Mouse (Mus musculus) retina, adult 2 months (tissue): ENCODE data around the gene Mmp9.

Experiments used
- DNase-seq: peaks from one replicate; pipeline ENCODE4 v3.0.0-alpha.2; 2012; ENCODE audit warnings: low read depth, low spot score

Gene Mmp9

DNA sequence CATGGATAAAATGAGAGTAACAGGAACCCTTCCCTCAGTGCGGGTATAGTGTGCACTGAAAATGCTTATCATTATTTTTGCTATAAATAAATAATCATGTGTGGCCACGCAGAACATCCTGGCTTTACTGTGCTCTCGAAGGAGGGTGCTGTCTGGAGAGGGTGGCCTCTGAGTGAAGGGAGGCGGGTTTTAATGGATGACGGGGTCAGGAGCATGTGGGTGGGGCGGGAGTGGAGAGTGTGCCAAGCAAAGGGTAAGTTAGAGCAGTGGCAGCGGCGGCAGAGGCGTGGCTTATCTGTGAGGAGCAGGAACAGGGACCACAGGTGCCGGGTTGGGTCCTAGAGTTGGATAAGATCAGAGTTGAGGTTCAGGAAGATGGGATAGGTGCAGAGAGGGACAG is 51.2 kb downstream of the Mmp9 start:
- DNase-seq: no peak

DNA sequence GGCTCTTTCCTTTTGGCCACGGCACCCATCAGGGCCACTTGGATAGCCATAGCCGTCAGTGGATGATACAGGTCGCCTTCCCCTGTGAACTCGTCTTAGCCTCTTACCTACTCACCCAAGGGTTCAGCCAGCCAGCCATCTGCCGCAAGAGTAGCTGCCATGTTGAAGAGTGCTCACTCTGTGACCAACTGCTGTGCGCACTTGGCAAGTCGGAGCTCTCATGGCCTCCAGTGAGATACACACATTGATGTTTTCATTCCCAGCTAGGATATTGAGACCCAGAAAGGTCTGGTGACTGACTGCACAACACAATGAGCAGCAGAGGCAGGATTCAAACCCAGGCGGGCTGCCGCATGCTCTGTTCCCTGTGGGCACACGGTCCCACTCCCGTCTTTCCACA is 53.6 kb downstream of the Mmp9 start:
- DNase-seq: no peak

DNA sequence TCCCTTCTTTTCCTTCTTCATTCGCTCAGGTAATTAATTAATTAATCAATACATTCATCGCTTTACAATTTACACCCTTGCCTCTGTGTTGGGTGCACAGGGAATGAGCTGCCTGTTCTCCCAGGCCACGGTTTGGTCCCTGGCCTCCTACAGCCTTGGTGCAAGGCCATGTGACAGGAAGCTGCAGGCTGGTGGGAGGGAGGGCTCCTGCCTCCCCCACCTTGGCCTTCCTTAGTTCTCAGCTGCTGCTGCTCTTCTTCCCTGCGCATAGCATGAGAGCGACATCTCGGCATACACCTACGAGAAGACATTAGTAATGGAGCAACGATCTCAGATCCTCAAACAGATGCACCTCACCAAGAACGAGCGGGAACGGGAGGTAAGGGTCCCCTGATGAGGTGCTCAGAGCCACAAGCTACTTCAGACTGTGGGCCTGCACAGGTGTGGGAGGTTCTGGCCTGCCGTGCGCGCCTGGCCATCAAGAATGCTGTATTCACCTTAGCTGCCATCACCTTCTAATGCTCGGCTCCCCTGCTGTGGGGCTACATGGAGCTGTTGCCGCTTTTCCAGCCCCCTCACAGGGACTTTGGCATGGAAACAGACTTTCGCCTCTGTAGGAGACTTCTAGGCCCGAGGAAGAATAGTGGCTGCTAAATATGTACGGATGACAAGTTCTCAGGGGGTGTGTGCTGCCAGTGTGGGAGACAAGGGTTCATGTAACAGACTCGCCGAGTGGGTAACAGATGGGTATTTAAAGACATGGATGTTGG is 54.3 kb downstream of the Mmp9 start:
- DNase-seq: no peak

DNA sequence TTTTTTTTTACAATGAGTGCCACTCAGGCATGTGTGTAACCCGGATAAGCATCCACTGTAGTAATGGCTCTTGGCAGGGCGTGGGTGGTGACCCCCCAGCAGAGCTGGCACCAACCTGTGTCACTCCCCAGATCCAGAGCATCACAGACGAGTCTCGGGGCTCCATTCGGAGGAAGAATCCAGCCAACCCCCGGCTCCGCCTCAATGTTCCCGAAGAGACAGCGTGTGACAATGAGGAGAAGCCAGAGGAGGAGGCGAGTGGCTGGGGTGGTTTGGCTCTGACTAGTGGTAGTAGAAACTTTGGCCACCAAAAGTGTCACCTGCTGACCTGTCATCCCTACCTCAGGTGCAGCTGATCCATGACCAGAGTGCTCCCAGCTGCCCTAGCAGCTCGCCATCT is 55.4 kb downstream of the Mmp9 start:
- DNase-seq: no peak

DNA sequence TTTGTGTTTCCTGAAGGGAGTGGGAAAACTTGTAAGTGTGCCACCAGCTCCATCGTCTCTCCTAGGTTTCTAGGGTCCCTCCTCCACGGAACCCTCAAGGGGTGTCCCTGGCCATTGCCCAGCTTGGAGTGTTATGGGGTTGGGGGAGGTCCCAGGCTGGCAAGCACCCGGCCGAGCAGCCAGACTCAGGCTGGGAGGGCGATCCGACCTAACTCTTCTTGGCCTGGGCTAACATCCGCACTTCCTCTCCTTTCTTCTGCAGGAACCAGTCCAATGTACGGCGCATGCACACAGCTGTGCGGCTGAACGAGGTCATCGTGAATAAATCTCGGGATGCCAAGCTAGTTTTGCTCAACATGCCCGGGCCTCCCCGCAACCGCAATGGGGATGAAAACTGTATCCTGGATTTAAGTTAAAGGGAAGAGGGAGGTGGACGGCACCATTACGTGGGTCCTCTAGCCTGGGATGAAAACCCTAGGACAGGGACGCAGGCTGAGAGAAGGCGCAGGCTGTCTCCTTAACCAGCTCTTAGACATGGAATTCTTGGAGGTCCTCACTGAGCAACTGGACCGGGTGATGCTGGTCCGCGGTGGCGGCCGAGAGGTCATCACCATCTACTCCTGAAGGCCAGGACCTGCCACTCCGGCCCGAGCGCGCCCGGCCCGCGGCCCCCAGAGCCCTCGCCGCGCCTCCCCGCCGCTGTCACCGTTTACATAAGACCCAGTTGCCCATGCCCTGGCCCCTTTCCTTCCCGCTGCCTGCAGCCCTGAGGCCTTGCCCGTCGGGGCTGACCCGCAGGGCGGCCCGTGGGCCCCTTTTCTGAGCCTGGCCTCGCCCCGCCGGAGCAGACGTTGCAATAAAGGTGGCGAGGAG is 56.5 kb downstream of the Mmp9 start:
- no peak for DNase-seq

DNA sequence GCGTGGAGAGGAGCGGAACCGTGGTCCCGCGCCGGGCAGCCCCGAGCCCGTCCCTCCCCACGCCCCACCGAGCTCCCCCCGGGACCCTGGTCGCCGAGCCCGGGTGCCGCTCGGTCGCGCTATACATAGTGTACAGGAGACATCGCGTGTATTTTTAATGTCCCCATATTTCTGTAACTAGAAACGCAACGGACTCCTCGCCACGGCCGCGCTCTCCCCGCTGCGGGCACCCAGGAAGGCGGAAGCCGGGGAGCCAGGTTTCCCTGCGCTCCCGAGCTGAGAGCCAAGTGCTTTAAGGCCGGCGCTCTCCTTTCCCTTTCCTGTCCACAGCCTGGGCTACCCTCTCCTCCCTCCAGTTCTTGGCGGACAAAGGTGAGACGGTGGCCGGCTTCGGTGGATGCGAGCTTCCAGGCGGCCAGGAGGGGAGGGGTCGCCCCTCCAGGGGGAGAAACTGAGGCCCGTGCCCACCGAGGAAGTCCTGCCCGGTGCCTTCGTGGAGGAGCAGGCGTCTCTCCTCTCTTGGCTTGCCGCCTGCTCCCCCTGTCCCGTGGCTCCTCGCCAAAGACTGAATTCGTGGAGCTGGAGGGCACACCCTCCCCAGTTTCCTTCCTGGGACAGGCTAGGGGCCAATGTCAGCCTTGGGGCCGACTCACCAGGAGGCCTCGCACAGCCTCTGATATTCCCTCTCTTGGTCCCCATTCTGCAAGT is 57.3 kb downstream of the Mmp9 start:
- no peak for DNase-seq

DNA sequence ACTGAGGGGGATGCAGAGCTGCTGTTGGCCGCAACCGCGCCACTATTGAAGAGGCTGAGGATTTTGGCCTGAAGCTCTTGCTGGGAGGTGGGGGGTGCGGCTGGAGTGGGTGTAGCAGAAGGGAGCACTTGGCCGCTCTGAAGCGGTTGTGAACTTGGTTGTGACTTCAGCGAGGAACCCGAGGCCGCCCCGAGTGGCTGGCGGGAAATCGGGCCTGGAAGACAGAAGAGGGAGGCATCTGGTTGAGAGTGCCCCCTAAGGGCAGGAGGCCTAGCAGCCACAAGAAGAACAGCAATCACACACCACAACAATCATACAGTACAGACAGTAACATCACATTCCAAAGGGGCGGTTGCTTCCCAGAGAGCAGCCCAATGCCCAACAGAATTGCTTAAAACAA is 61.4 kb downstream of the Mmp9 start:
- no peak for DNase-seq

DNA sequence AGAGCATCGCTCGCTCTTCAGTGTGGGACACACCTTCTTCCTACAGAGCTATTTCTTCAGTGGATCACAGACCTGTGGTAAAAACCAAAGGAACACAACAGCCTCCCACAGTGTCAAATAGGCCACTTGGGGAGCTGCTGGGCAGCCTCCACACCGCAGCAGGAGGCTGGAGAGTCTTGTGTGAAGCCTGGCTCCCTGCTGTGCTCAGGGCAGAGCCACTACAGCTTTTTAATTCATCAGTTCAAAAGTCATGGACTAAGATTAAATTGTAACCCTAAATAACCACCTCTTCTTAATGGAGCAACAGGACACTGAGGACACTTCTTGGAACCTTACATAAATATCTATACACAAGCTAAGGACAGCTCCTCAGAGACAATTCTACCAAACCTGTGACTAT is 62.5 kb downstream of the Mmp9 start:
- no peak for DNase-seq

DNA sequence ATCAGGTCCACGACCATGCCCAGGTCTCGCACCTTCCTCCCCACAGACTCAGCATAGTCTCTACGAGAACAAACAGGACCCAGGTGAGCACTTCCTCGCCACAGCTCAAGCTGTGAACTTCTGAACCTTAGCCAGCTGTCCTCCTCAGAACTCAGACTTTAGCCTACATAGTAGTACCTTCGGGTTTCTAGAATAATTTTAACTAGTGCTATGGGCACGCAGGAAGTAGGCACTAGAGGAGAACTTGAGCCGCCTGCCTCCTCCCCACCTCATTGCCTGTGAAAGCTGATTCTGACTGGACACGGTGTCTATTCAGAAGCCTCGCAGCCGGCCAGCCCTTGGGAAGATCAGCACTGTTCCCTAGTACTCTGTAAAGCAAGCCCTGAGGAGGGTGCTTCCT is 63.7 kb downstream of the Mmp9 start:
- DNase-seq: no peak
